ENCODE assay signal across 9 mouse cellular contexts in genomic region chr2:92456970-92457530, GRCm38 (mm10). TPM values are rescaled to one million over a fixed set of nuclear protein-coding genes. Genes with fewer than 3 reads are reported as not detected.
A peak's percentile ranks its signal among the peaks of the same experiment; 100 is the strongest.
DNase-seq lines count a peak whose midpoint lies in the region; ATAC-seq and TF ChIP-seq lines count a peak whose summit lies in the region.
"Had no signal": no experiment of that assay in that cellular context is flagged by ENCODE, and none has a peak within 500 bp of the region (broad histone marks: within the 10 kb centered on the region; RNA-seq: fewer than 3 reads in every experiment).

No protein-coding gene starts in this region.

- no peak overlapping the region for H3K4me3 ChIP-seq in hindbrain, postnatal 0 days (ENCODE audit: low read length)
- no peak overlapping the region for H3K4me3 ChIP-seq in midbrain, embryonic 16.5 days (ENCODE audit: low read depth, low read length)

- WGBS in hindbrain, postnatal 0 days, result 62% methylated on average over 8 of the region's 8 CpGs
- 75% methylated on average over 8 of the region's 8 CpGs for WGBS in midbrain, embryonic 16.5 days

- ATAC-seq in hindbrain, postnatal 0 days, result no peak
- no peak for ATAC-seq in midbrain, embryonic 16.5 days

- H3K27ac ChIP-seq in hindbrain, postnatal 0 days, result no peak overlapping the region
- H3K27ac ChIP-seq in midbrain, embryonic 16.5 days (ENCODE audit: low read length), result no peak overlapping the region

- peaks cover 9% of the 10 kb centered on the region; the same call in 1 of the 2 replicates for H3K36me3 ChIP-seq in hindbrain, postnatal 0 days (ENCODE audit: insufficient read depth, low read length)
- H3K36me3 ChIP-seq in midbrain, embryonic 16.5 days (ENCODE audit: control insufficient read depth, insufficient read depth, low read length), result peaks cover 13% of the 10 kb centered on the region

- peak overlapping the region; percentile 33; the same call in 1 of the 2 replicates for H3K9ac ChIP-seq in hindbrain, postnatal 0 days (replicated peaks; ENCODE audit: low read length)
- peak overlapping the region; percentile 38 for H3K9ac ChIP-seq in midbrain, embryonic 16.5 days (ENCODE audit: low read depth, low read length)

- H3K4me1 ChIP-seq in hindbrain, postnatal 0 days (ENCODE audit: insufficient read depth, low read length), result peaks cover 26% of the 10 kb centered on the region
- peaks cover 40% of the 10 kb centered on the region for H3K4me1 ChIP-seq in midbrain, embryonic 16.5 days (ENCODE audit: control insufficient read depth, insufficient read depth, low read length)

- intact Hi-C loops in left cerebral cortex, postnatal 4 days (cut with DNase I), result no loop called here

- no peaks in the 10 kb centered on the region for H3K9me3 ChIP-seq in hindbrain, postnatal 0 days (ENCODE audit: low read length)
- H3K9me3 ChIP-seq in midbrain, embryonic 16.5 days (replicated peaks; ENCODE audit: control insufficient read depth, low read length, poor library complexity, severe bottlenecking), result no peaks in the 10 kb centered on the region

- peak; percentile 37 for DNase-seq in cerebellum, adult 9-10 months
- no peak for DNase-seq in cerebellum, adult 8-10 months
- peak; percentile 61 for DNase-seq in left cerebral cortex, postnatal 4 days
- DNase-seq in left cerebral cortex, adult 18-20 months (ENCODE audit: low spot score in 2 of 2), result no peak
- peak; percentile 19 for DNase-seq in hindbrain, postnatal 0 days (ENCODE audit: low spot score)
- no peak for DNase-seq in adrenal gland, postnatal 10 days
- DNase-seq in embryo, embryonic 11 days, result no peak

- H3K4me2 ChIP-seq in hindbrain, postnatal 0 days (ENCODE audit: low read depth, low read length), result peak overlapping the region; percentile 84; the same call in 1 of the 2 replicates
- peak overlapping the region; percentile 36 for H3K4me2 ChIP-seq in midbrain, embryonic 16.5 days (ENCODE audit: low read length)

- TF ChIP-seq CTCF in hindbrain, postnatal 0 days (IDR thresholded peaks at IDR 0.05; ENCODE audit: low read depth), result no peak

- H3K27me3 ChIP-seq in hindbrain, postnatal 0 days (ENCODE audit: insufficient read depth, low read length), result no peaks in the 10 kb centered on the region
- no peaks in the 10 kb centered on the region for H3K27me3 ChIP-seq in midbrain, embryonic 16.5 days (ENCODE audit: control insufficient read depth, insufficient read depth, low read depth, low read length)

RNA-seq across cellular contexts. Expression of gene Slc35c1, which starts 3.3 kb away (rescaled TPM):
- 10 to 100 TPM; 18.0 to 18.1 TPM for total RNA-seq in left cerebral cortex, postnatal 4 days (2021)
- 10 to 100 TPM; 15.9 to 18.0 TPM for total RNA-seq in left cerebral cortex, adult 18-20 months (2021)
- 11.0 and 12.7 TPM in 2 replicates for total RNA-seq in hindbrain, postnatal 0 days (2014; rRNA removed)
- 12.7 and 16.4 TPM in 2 replicates for polyA plus RNA-seq in hindbrain, postnatal 0 days (2015; fragmentation: Nextera tagmentation; extraction: Ambion mirVana)
- 16.1 and 17.9 TPM in 2 replicates for polyA plus RNA-seq in midbrain, embryonic 16.5 days (2015; fragmentation: Nextera tagmentation; extraction: Ambion mirVana)
- total RNA-seq in adrenal gland, postnatal 10 days (2021), result 10 to 100 TPM; 14.7 to 17.6 TPM

RNA-seq across cellular contexts. Expression of gene Cry2, which starts 23.2 kb away (rescaled TPM):
- total RNA-seq in left cerebral cortex, postnatal 4 days (2021), result 10 to 100 TPM; 74.6 to 75.8 TPM
- 100 to 1,000 TPM; 124 to 136 TPM for total RNA-seq in left cerebral cortex, adult 18-20 months (2021)
- 43.8 and 45.5 TPM in 2 replicates for total RNA-seq in hindbrain, postnatal 0 days (2014; rRNA removed)
- polyA plus RNA-seq in hindbrain, postnatal 0 days (2015; fragmentation: Nextera tagmentation; extraction: Ambion mirVana), result 50.6 and 52.0 TPM in 2 replicates
- polyA plus RNA-seq in midbrain, embryonic 16.5 days (2015; fragmentation: Nextera tagmentation; extraction: Ambion mirVana), result 51.6 and 53.4 TPM in 2 replicates
- total RNA-seq in adrenal gland, postnatal 10 days (2021), result 10 to 100 TPM; 39.3 to 41.9 TPM

RNA-seq across cellular contexts. Expression of gene Mapk8ip1, which starts 56.0 kb away (rescaled TPM):
- total RNA-seq in left cerebral cortex, postnatal 4 days (2021), result 100 to 1,000 TPM; 306 to 339 TPM
- 100 to 1,000 TPM; 345 to 351 TPM for total RNA-seq in left cerebral cortex, adult 18-20 months (2021)
- total RNA-seq in hindbrain, postnatal 0 days (2014; rRNA removed), result 361 and 373 TPM in 2 replicates
- polyA plus RNA-seq in hindbrain, postnatal 0 days (2015; fragmentation: Nextera tagmentation; extraction: Ambion mirVana), result 177 and 182 TPM in 2 replicates
- 126 and 129 TPM in 2 replicates for polyA plus RNA-seq in midbrain, embryonic 16.5 days (2015; fragmentation: Nextera tagmentation; extraction: Ambion mirVana)
- total RNA-seq in adrenal gland, postnatal 10 days (2021), result 10 to 100 TPM; 22.5 to 28.1 TPM
- total RNA-seq: neutrophil, adult 5-6 weeks had no signal

Comparison
In these comparisons a context has a peak if more than half of its experiments do, and no peak if none do; other contexts are left out.
1. DNase-seq: peak in cerebellum, adult 9-10 months (single experiment), left cerebral cortex, postnatal 4 days (single experiment) and hindbrain, postnatal 0 days (single experiment); none in cerebellum, adult 8-10 months (single experiment), left cerebral cortex, adult 18-20 months (0 of 2), adrenal gland, postnatal 10 days (single experiment) and embryo, embryonic 11 days (single experiment).
2. RNA of gene Mapk8ip1, which starts 56.0 kb away (total RNA-seq): 361 to 373 TPM in hindbrain, postnatal 0 days, 345 to 351 TPM in left cerebral cortex, adult 18-20 months and 306 to 339 TPM in left cerebral cortex, postnatal 4 days; 22.5 to 28.1 TPM in adrenal gland, postnatal 10 days; every median in the first group is over 10 times any median in the second.